Mouse (Mus musculus) CH12.LX (cell line): ENCODE measurements around the gene 1190005I06Rik. TPM values are rescaled to one million over a fixed set of nuclear protein-coding genes. Genes with fewer than 3 reads are reported as not detected.

Source experiments
- DNase-seq: peaks from one replicate; pipeline ENCODE4 v3.0.0-alpha.2; 2013; ENCODE audit errors: extremely low read depth
- H3K27ac ChIP-seq: 2 replicates; pipeline ENCODE4 v1.5.1; 2012; ENCODE audit warnings: low read depth, mild to moderate bottlenecking, control low read depth, moderate library complexity; ENCODE audit not compliant: insufficient read depth
- H3K27me3 ChIP-seq: replicated peaks from 2 replicates; pipeline ENCODE3; 2012; ENCODE audit warnings: inconsistent platforms
- H3K36me3 ChIP-seq, 2 experiments: replicated peaks in 1 of 2; 2 replicates each; pipeline versions ENCODE3 to v1.6.1; 2012; ENCODE audit warnings: inconsistent platforms in 1 of 2, low read length in 1 of 2, mild to moderate bottlenecking in 1 of 2, mixed read lengths in 1 of 2, moderate library complexity in 1 of 2; ENCODE audit not compliant: control insufficient read depth in 1 of 2, insufficient read depth in 1 of 2
- H3K4me1 ChIP-seq, 2 experiments: 2 replicates each; pipeline ENCODE4 v1.6.1; 2012; ENCODE audit warnings: inconsistent platforms in 1 of 2, moderate library complexity in 1 of 2; ENCODE audit not compliant: insufficient read depth in 2 of 2, control insufficient read depth in 1 of 2
- H3K4me2 ChIP-seq: 2 replicates; pipeline ENCODE4 v1.6.1; 2012; ENCODE audit warnings: low read depth, mild to moderate bottlenecking, control low read depth; ENCODE audit not compliant: poor library complexity, insufficient read depth, severe bottlenecking
- H3K4me3 ChIP-seq, 3 experiments: fragments of 150-350 bp in 1 of 3; sonication (generic) in 1 of 3; replicated peaks in 1 of 3; 2 replicates each; pipeline versions ENCODE3 to v1.5.1; 2011 to 2012; ENCODE audit warnings: low read depth in 2 of 3, low read length in 2 of 3, mild to moderate bottlenecking in 2 of 3, moderate library complexity in 2 of 3, control low read depth in 1 of 3, improper control_type of control experiment in 1 of 3, inconsistent platforms in 1 of 3, mixed read lengths in 1 of 3; ENCODE audit not compliant: poor library complexity in 1 of 3
- H3K79me2 ChIP-seq: replicated peaks from 2 replicates; pipeline ENCODE4 v1.6.1; 2012; ENCODE audit warnings: mild to moderate bottlenecking, moderate library complexity; ENCODE audit not compliant: control insufficient read depth, poor library complexity, insufficient read depth, severe bottlenecking; ENCODE audit errors: extremely low read depth
- H3K9ac ChIP-seq: 2 replicates; pipeline ENCODE4 v1.6.1; 2012; ENCODE audit warnings: low read depth, mild to moderate bottlenecking, control low read depth, moderate library complexity; ENCODE audit not compliant: insufficient read depth
- H3K9me3 ChIP-seq: replicated peaks from 2 replicates; pipeline ENCODE3; 2012; ENCODE audit warnings: low read length, inconsistent platforms, mixed read lengths
- BHLHE40 ChIP-seq: IDR thresholded peaks from 2 replicates; pipeline ENCODE4 v1.6.1; 2011; ENCODE audit warnings: mild to moderate bottlenecking, low read depth, low read length, improper control_type of control experiment
- CHD1 ChIP-seq: IDR thresholded peaks from 2 replicates; pipeline ENCODE4 v1.6.1; 2012; ENCODE audit warnings: low read depth, low read length, improper control_type of control experiment, inconsistent platforms
- CTCF ChIP-seq, 2 experiments: IDR thresholded peaks in 1 of 2; conservative IDR thresholded peaks in 1 of 2; 2 replicates each; pipeline ENCODE4 v1.5.1; 2011 to 2012; ENCODE audit warnings: low read depth in 2 of 2, low read length in 2 of 2, improper control_type of control experiment in 1 of 2, inconsistent platforms in 1 of 2, mild to moderate bottlenecking in 1 of 2, moderate library complexity in 1 of 2
- E2F4 ChIP-seq: IDR thresholded peaks from 2 replicates; pipeline ENCODE4 v1.6.1; 2011; ENCODE audit warnings: low read depth, low read length, improper control_type of control experiment; ENCODE audit not compliant: insufficient replicate concordance
- ELF1 ChIP-seq: IDR thresholded peaks from 2 replicates; pipeline ENCODE4 v1.6.1; 2014; ENCODE audit warnings: low read depth, mild to moderate bottlenecking, inconsistent platforms, low read length, improper control_type of control experiment
- ETS1 ChIP-seq: conservative IDR thresholded peaks from 2 replicates; pipeline ENCODE4 v1.6.1; 2012; ENCODE audit warnings: low read depth, mild to moderate bottlenecking, inconsistent platforms, low read length, improper control_type of control experiment, moderate library complexity
- GABPA ChIP-seq: IDR thresholded peaks from 2 replicates; pipeline ENCODE4 v1.6.1; 2012; ENCODE audit warnings: low read depth, low read length, improper control_type of control experiment, inconsistent platforms; ENCODE audit not compliant: insufficient replicate concordance
- JUND ChIP-seq: conservative IDR thresholded peaks from 2 replicates; pipeline ENCODE4 v1.6.1; 2011; ENCODE audit warnings: low read depth, low read length, improper control_type of control experiment
- KAT2A ChIP-seq: IDR thresholded peaks from 2 replicates; pipeline ENCODE4 v1.6.1; 2012; ENCODE audit warnings: low read length, improper control_type of control experiment, inconsistent platforms; ENCODE audit not compliant: insufficient replicate concordance
- MEF2A ChIP-seq: IDR thresholded peaks from 2 replicates; pipeline ENCODE4 v1.6.1; 2014; ENCODE audit warnings: low read depth, mild to moderate bottlenecking, inconsistent platforms, low read length, improper control_type of control experiment, borderline replicate concordance
- MXI1 ChIP-seq: IDR thresholded peaks from 2 replicates; pipeline ENCODE4 v1.6.1; 2011; ENCODE audit warnings: mild to moderate bottlenecking, low read depth, low read length, improper control_type of control experiment
- PAX5 ChIP-seq: IDR thresholded peaks from 2 replicates; pipeline ENCODE4 v1.6.1; 2012; ENCODE audit warnings: low read length, inconsistent platforms, mixed read lengths
- POLR2A ChIP-seq: IDR thresholded peaks from 2 replicates; pipeline ENCODE4 v1.6.1; 2011; ENCODE audit warnings: low read depth, mild to moderate bottlenecking, improper control_type of control experiment, low read length
- POLR2AphosphoS2 ChIP-seq: IDR thresholded peaks from 2 replicates; pipeline ENCODE4 v1.6.1; 2011; ENCODE audit warnings: low read depth, low read length, improper control_type of control experiment
- RAD21 ChIP-seq: IDR thresholded peaks from 2 replicates; pipeline ENCODE4 v1.6.1; 2011; ENCODE audit warnings: low read depth, mild to moderate bottlenecking, low read length, improper control_type of control experiment, moderate library complexity
- RCOR1 ChIP-seq: conservative IDR thresholded peaks from 2 replicates; pipeline ENCODE4 v1.6.1; 2012; ENCODE audit warnings: low read depth, mild to moderate bottlenecking, inconsistent platforms, low read length, improper control_type of control experiment
- SIN3A ChIP-seq: IDR thresholded peaks from 2 replicates; pipeline ENCODE4 v1.6.1; 2012; ENCODE audit warnings: low read length, improper control_type of control experiment, inconsistent platforms
- SMC3 ChIP-seq: IDR thresholded peaks from 2 replicates; pipeline ENCODE4 v1.6.1; 2011; ENCODE audit warnings: low read depth, low read length, improper control_type of control experiment
- TBP ChIP-seq: conservative IDR thresholded peaks from 2 replicates; pipeline ENCODE4 v1.6.1; 2011; ENCODE audit warnings: low read depth, low read length, improper control_type of control experiment
- USF1 ChIP-seq: IDR thresholded peaks from 2 replicates; pipeline ENCODE4 v1.6.1; 2014; ENCODE audit warnings: low read depth, mild to moderate bottlenecking, inconsistent platforms, low read length, improper control_type of control experiment
- ZC3H11A ChIP-seq: IDR thresholded peaks from 2 replicates; pipeline ENCODE4 v1.6.1; 2012; ENCODE audit warnings: low read depth, mild to moderate bottlenecking, inconsistent platforms, low read length, improper control_type of control experiment
- ZKSCAN1 ChIP-seq: IDR thresholded peaks from 2 replicates; pipeline ENCODE4 v1.6.1; 2012; ENCODE audit warnings: low read depth, inconsistent platforms, low read length, improper control_type of control experiment, borderline replicate concordance
- ZMIZ1 ChIP-seq: IDR thresholded peaks from 2 replicates; pipeline ENCODE4 v1.6.1; 2012; ENCODE audit warnings: low read depth, mild to moderate bottlenecking, inconsistent platforms, low read length, improper control_type of control experiment
- ZNF384 ChIP-seq: IDR thresholded peaks from 2 replicates; pipeline ENCODE4 v1.6.1; 2012; ENCODE audit warnings: low read depth, low read length, improper control_type of control experiment, inconsistent platforms
- dilution Hi-C: fragments of 300-500 bp; cut with MboI; formaldehyde crosslinking; loops from 2 replicates; pipeline ENCODE4 v1.14.3; 2020; ENCODE audit warnings: low sequenced_read_pairs; ENCODE audit not compliant: extremely low pct_unique_long_range_greater_than_20kb, extremely low pct_ligation_motif_present
- in situ Hi-C: fragments of 300-500 bp; cut with MboI; formaldehyde crosslinking; loops from 3 replicates; pipeline ENCODE4 v1.14.3; 2019; ENCODE audit warnings: low sequenced_read_pairs, low pct_ligation_motif_present, low pct_unique_long_range_greater_than_20kb, mixed read lengths
- polyA plus RNA-seq: library from polyadenylated mRNA; unstranded; fragments of >175 nt; gene quantifications from 2 replicates; pipeline ENCODE4 v1.2.1, GENCODE M21; 2012; ENCODE audit warnings: low read depth; ENCODE audit not compliant: insufficient read length
- total RNA-seq, 2 experiments: library from RNA; depleted of rRNA; stranded (reverse); fragments of 300-350 nt in 1 of 2; fragments of >200 nt in 1 of 2; gene quantifications; 2 replicates each; pipeline ENCODE4 v1.2.3; 2012 to 2014

Gene 1190005I06Rik
- total and polyA plus RNA-seq, 3 experiments, result 0.36 to 0.85 TPM; not detected in 1

GRCm38 (mm10) chr8:120569939-120570715 is 77.3 kb downstream of the 1190005I06Rik start:
- no peak overlapping the region for H3K4me2 ChIP-seq
- H3K27ac ChIP-seq, result no peak overlapping the region
- DNase-seq, result peak; percentile 55
- H3K79me2 ChIP-seq, result no peaks in the 10 kb centered on the region; the same call in 1 of the 2 replicates
- dilution Hi-C loops, result no loop called here
- H3K9me3 ChIP-seq, result peaks cover 4% of the 10 kb centered on the region
- H3K4me3 ChIP-seq, result no peak overlapping the region
- in situ Hi-C loops, result no loop called here
- H3K36me3 ChIP-seq, result peaks cover 97 to 100% of the 10 kb centered on the region in 2 experiments
- H3K27me3 ChIP-seq, result no peaks in the 10 kb centered on the region
- H3K4me1 ChIP-seq, result peaks cover 0 to 18% of the 10 kb centered on the region in 2 experiments; a peak in 2 of 4 replicates
- no peak for TF ChIP-seq ETS1
- no peak for TF ChIP-seq CHD1
- TF ChIP-seq MEF2A, result no peak; the same call in 1 of the 2 replicates
- no peak for TF ChIP-seq KAT2A
- 0 out of 2 replicates have a peak, but pooled peaks have one; percentile 19 for TF ChIP-seq ELF1
- TF ChIP-seq POLR2AphosphoS2, result no peak
- no peak for TF ChIP-seq BHLHE40
- no peak for TF ChIP-seq RCOR1
- TF ChIP-seq ZC3H11A, result no peak
- no peak for TF ChIP-seq TBP
- TF ChIP-seq ZKSCAN1, result no peak
- no peak for TF ChIP-seq E2F4
- no peak for TF ChIP-seq POLR2A
- TF ChIP-seq PAX5, result no peak
- no peak for TF ChIP-seq JUND
- TF ChIP-seq USF1, result no peak
- no peak for TF ChIP-seq GABPA
- peak; percentile 46 for TF ChIP-seq RAD21
- no peak for TF ChIP-seq ZNF384
- no peak for TF ChIP-seq MXI1
- TF ChIP-seq CTCF (conservative IDR thresholded peaks at IDR 0.05 in 1 of 2, IDR thresholded peaks at IDR 0.05 in 1 of 2; ENCODE audit: low read depth in 2 of 2, low read length in 2 of 2), result peak; percentile 79 to 93
- TF ChIP-seq SMC3, result peak; percentile 75
- TF ChIP-seq ZMIZ1, result no peak
- no peak for TF ChIP-seq SIN3A
- no peak overlapping the region for H3K9ac ChIP-seq
